Mouse (Mus musculus): ENCODE data around the gene Rdx. TPM values are rescaled to one million over a fixed set of nuclear protein-coding genes. Genes with fewer than 3 reads are reported as not detected.

Rdx gene
- polyA plus RNA-seq, 1 experiment from 2014 or later = 144 TPM

- no peaks in the 10 kb centered on the region for H3K4me1 ChIP-seq
- H3K36me3 ChIP-seq (replicated peaks) = peaks cover 94% of the 10 kb centered on the region
- H3K9me3 ChIP-seq = no peaks in the 10 kb centered on the region
- no peaks in the 10 kb centered on the region for H3K27me3 ChIP-seq (replicated peaks; ENCODE audit: low read depth, poor library complexity, severe bottlenecking)
- H3K27ac ChIP-seq (replicated peaks) = no peak overlapping the region
- no peak for DNase-seq (ENCODE audit: low spot score)
- H3K4me3 ChIP-seq = no peak overlapping the region
These were observed 25.2 kb downstream of the Rdx start for GRCm38 (mm10) chr9:52072202-52072601.

- 93% methylated on average over 2 of the region's 2 CpGs for WGBS
- peaks cover 97% of the 10 kb centered on the region for H3K36me3 ChIP-seq (replicated peaks)
- H3K27me3 ChIP-seq (replicated peaks; ENCODE audit: low read depth, poor library complexity, severe bottlenecking) = no peaks in the 10 kb centered on the region
These were observed 29.1 kb downstream of the Rdx start for GRCm38 (mm10) chr9:52076089-52076488.

GRCm38 (mm10) chr9:52077692-52078091 is 30.7 kb downstream of the Rdx start:
- peaks cover 99% of the 10 kb centered on the region for H3K36me3 ChIP-seq (replicated peaks)
- DNase-seq (ENCODE audit: low spot score) = no peak
- H3K9me3 ChIP-seq = no peaks in the 10 kb centered on the region
- WGBS = 92% methylated on average over 1 of the region's 1 CpGs
- H3K4me1 ChIP-seq = no peaks in the 10 kb centered on the region
- H3K27me3 ChIP-seq (replicated peaks; ENCODE audit: low read depth, poor library complexity, severe bottlenecking) = no peaks in the 10 kb centered on the region
- H3K4me3 ChIP-seq = no peak overlapping the region
- no peak overlapping the region for H3K27ac ChIP-seq (replicated peaks)

More at GRCm38 (mm10) chr9:52076089-52076488, 29.1 kb downstream of the Rdx start:
- no peaks in the 10 kb centered on the region for H3K4me1 ChIP-seq
- H3K9me3 ChIP-seq = no peaks in the 10 kb centered on the region
- no peak for DNase-seq (ENCODE audit: low spot score)
- H3K27ac ChIP-seq (replicated peaks) = no peak overlapping the region
- no peak overlapping the region for H3K4me3 ChIP-seq

GRCm38 (mm10) chr9:52081979-52082378 is 35.0 kb downstream of the Rdx start:
- DNase-seq (ENCODE audit: low spot score) = no peak
- H3K27ac ChIP-seq (replicated peaks) = no peak overlapping the region
- peaks cover 97% of the 10 kb centered on the region for H3K36me3 ChIP-seq (replicated peaks)

GRCm38 (mm10) chr9:52082414-52082813 is 35.4 kb downstream of the Rdx start:
- Histone ChIP-seq H3K9me3 (no peaks in the 10 kb centered on the region), H3K27ac (replicated peaks) (no peak overlapping the region), H3K27me3 (replicated peaks; ENCODE audit: low read depth, poor library complexity, severe bottlenecking) (no peaks in the 10 kb centered on the region), H3K36me3 (replicated peaks) (peaks cover 97% of the 10 kb centered on the region), H3K4me1 (no peaks in the 10 kb centered on the region), H3K4me3 (no peak overlapping the region)
- 89% methylated on average over 4 of the region's 4 CpGs for WGBS
- DNase-seq (ENCODE audit: low spot score) = no peak

More at GRCm38 (mm10) chr9:52081979-52082378, 35.0 kb downstream of the Rdx start:
- Histone ChIP-seq H3K4me3 (no peak overlapping the region), H3K4me1 (no peaks in the 10 kb centered on the region), H3K9me3 (no peaks in the 10 kb centered on the region), H3K27me3 (replicated peaks; ENCODE audit: low read depth, poor library complexity, severe bottlenecking) (no peaks in the 10 kb centered on the region)
- 91% methylated on average over 2 of the region's 2 CpGs for WGBS

GRCm38 (mm10) chr9:52091752-52092151 is 44.8 kb downstream of the Rdx start:
- DNase-seq (ENCODE audit: low spot score) = no peak
- H3K36me3 ChIP-seq (replicated peaks) = peaks cover 53% of the 10 kb centered on the region
- no peak overlapping the region for H3K4me3 ChIP-seq
- no peaks in the 10 kb centered on the region for H3K9me3 ChIP-seq
- 93% methylated on average over 9 of the region's 9 CpGs for WGBS
- H3K27ac ChIP-seq (replicated peaks) = no peak overlapping the region
- H3K27me3 ChIP-seq (replicated peaks; ENCODE audit: low read depth, poor library complexity, severe bottlenecking) = no peaks in the 10 kb centered on the region
- no peaks in the 10 kb centered on the region for H3K4me1 ChIP-seq

GRCm38 (mm10) chr9:52092311-52092710 is 45.3 kb downstream of the Rdx start:
- WGBS = 86% methylated on average over 5 of the region's 5 CpGs
- no peak for DNase-seq (ENCODE audit: low spot score)
- Histone ChIP-seq H3K27me3 (replicated peaks; ENCODE audit: low read depth, poor library complexity, severe bottlenecking) (no peaks in the 10 kb centered on the region), H3K27ac (replicated peaks) (no peak overlapping the region), H3K9me3 (no peaks in the 10 kb centered on the region), H3K4me3 (no peak overlapping the region), H3K36me3 (replicated peaks) (peaks cover 47% of the 10 kb centered on the region), H3K4me1 (peaks cover 2% of the 10 kb centered on the region)

- Histone ChIP-seq H3K27me3 (replicated peaks; ENCODE audit: low read depth, poor library complexity, severe bottlenecking) (no peaks in the 10 kb centered on the region), H3K4me3 (no peak overlapping the region), H3K36me3 (replicated peaks) (peaks cover 39% of the 10 kb centered on the region), H3K27ac (replicated peaks) (no peak overlapping the region), H3K4me1 (peaks cover 5% of the 10 kb centered on the region), H3K9me3 (no peaks in the 10 kb centered on the region)
- 62% methylated on average over 8 of the region's 8 CpGs for WGBS
- no peak for DNase-seq (ENCODE audit: low spot score)
These were observed 46.1 kb downstream of the Rdx start for GRCm38 (mm10) chr9:52093108-52093507.

- H3K36me3 ChIP-seq (replicated peaks) = peaks cover 30% of the 10 kb centered on the region
- no peak overlapping the region for H3K27ac ChIP-seq (replicated peaks)
- 82% methylated on average over 5 of the region's 5 CpGs for WGBS
- H3K4me3 ChIP-seq = no peak overlapping the region
- H3K27me3 ChIP-seq (replicated peaks; ENCODE audit: low read depth, poor library complexity, severe bottlenecking) = no peaks in the 10 kb centered on the region
- no peak for DNase-seq (ENCODE audit: low spot score)
- no peaks in the 10 kb centered on the region for H3K9me3 ChIP-seq
- peaks cover 5% of the 10 kb centered on the region for H3K4me1 ChIP-seq
These were observed 47.0 kb downstream of the Rdx start for GRCm38 (mm10) chr9:52094016-52094415.

- DNase-seq (ENCODE audit: low spot score) = no peak
These were observed 47.6 kb downstream of the Rdx start for GRCm38 (mm10) chr9:52094471-52094980.

GRCm38 (mm10) chr9:52095666-52096065 is 48.7 kb downstream of the Rdx start:
- H3K36me3 ChIP-seq (replicated peaks) = peaks cover 20% of the 10 kb centered on the region
- peaks cover 5% of the 10 kb centered on the region for H3K4me1 ChIP-seq
- no peaks in the 10 kb centered on the region for H3K9me3 ChIP-seq
- no peaks in the 10 kb centered on the region for H3K27me3 ChIP-seq (replicated peaks; ENCODE audit: low read depth, poor library complexity, severe bottlenecking)
- DNase-seq (ENCODE audit: low spot score) = no peak
- no peak overlapping the region for H3K4me3 ChIP-seq
- 69% methylated on average over 3 of the region's 3 CpGs for WGBS
- no peak overlapping the region for H3K27ac ChIP-seq (replicated peaks)

More at GRCm38 (mm10) chr9:52094471-52094980, 47.6 kb downstream of the Rdx start:
- H3K4me3 ChIP-seq = no peak overlapping the region
- H3K36me3 ChIP-seq (replicated peaks) = peaks cover 27% of the 10 kb centered on the region
- no peak overlapping the region for H3K27ac ChIP-seq (replicated peaks)
- H3K9me3 ChIP-seq = no peaks in the 10 kb centered on the region
- H3K4me1 ChIP-seq = peaks cover 5% of the 10 kb centered on the region
- WGBS = 91% methylated on average over 10 of the region's 10 CpGs
- H3K27me3 ChIP-seq (replicated peaks; ENCODE audit: low read depth, poor library complexity, severe bottlenecking) = no peaks in the 10 kb centered on the region

- H3K4me1 ChIP-seq = peaks cover 11% of the 10 kb centered on the region
- H3K9me3 ChIP-seq = no peaks in the 10 kb centered on the region
- H3K27ac ChIP-seq (replicated peaks) = no peak overlapping the region
- WGBS = 11% methylated on average over 1 of the region's 1 CpGs
- peaks cover 10% of the 10 kb centered on the region; the same call in 1 of the 2 replicates for H3K36me3 ChIP-seq (replicated peaks)
- no peak for DNase-seq (ENCODE audit: low spot score)
- no peak overlapping the region for H3K4me3 ChIP-seq
- no peaks in the 10 kb centered on the region for H3K27me3 ChIP-seq (replicated peaks; ENCODE audit: low read depth, poor library complexity, severe bottlenecking)
These were observed 50.4 kb downstream of the Rdx start for GRCm38 (mm10) chr9:52097386-52097785.

- H3K36me3 ChIP-seq (replicated peaks) = no peaks in the 10 kb centered on the region
- 2% methylated on average over 7 of the region's 7 CpGs for WGBS
- no peak overlapping the region for H3K27ac ChIP-seq (replicated peaks)
- peaks cover 16% of the 10 kb centered on the region for H3K4me1 ChIP-seq
- H3K4me3 ChIP-seq = no peak overlapping the region
- H3K27me3 ChIP-seq (replicated peaks; ENCODE audit: low read depth, poor library complexity, severe bottlenecking) = no peaks in the 10 kb centered on the region
- peak; percentile 84 for DNase-seq (ENCODE audit: low spot score)
- H3K9me3 ChIP-seq = no peaks in the 10 kb centered on the region
These were observed 51.6 kb downstream of the Rdx start for GRCm38 (mm10) chr9:52098600-52098999.

Measured in embryonic facial prominence, embryonic 10.5 days (tissue).